Mouse (Mus musculus) limb, embryonic 15.5 days (tissue): ENCODE measurements around the gene Kcnh8. TPM values are rescaled to one million over a fixed set of nuclear protein-coding genes. Genes with fewer than 3 reads are reported as not detected.

Source experiments
- ATAC-seq: fragments of 200-750 bp; cut with Nextera tagmentation; 2 replicates; pipeline ENCODE4 v1.8.0; 2017; ENCODE audit warnings: low read depth, moderate TSS enrichment; ENCODE audit not compliant: insufficient number of reproducible peaks, low FRiP score, low TSS enrichment
- H3K27ac ChIP-seq: fragments of 300-500 bp; sonication (generic); 2 replicates; pipeline ENCODE4 v1.5.1; 2015; ENCODE audit warnings: moderate library complexity, mild to moderate bottlenecking, inconsistent platforms
- H3K27me3 ChIP-seq: fragments of 300-500 bp; sonication (generic); 2 replicates; pipeline ENCODE4 v1.6.1; 2015; ENCODE audit warnings: inconsistent platforms
- H3K36me3 ChIP-seq: fragments of 300-500 bp; sonication (generic); 2 replicates; pipeline ENCODE4 v1.6.1; 2015; ENCODE audit warnings: inconsistent platforms
- H3K4me1 ChIP-seq: fragments of 300-500 bp; sonication (generic); 2 replicates; pipeline ENCODE4 v1.6.1; 2015; ENCODE audit warnings: inconsistent platforms
- H3K4me2 ChIP-seq: fragments of 300-500 bp; sonication (generic); 2 replicates; pipeline ENCODE4 v1.6.1; 2015; ENCODE audit warnings: mild to moderate bottlenecking, inconsistent platforms
- H3K4me3 ChIP-seq: fragments of 300-500 bp; sonication (generic); 2 replicates; pipeline ENCODE4 v1.5.1; 2015; ENCODE audit warnings: mild to moderate bottlenecking, inconsistent platforms
- H3K9ac ChIP-seq: fragments of 300-500 bp; sonication (generic); 2 replicates; pipeline ENCODE4 v1.6.1; 2015; ENCODE audit warnings: inconsistent platforms
- H3K9me3 ChIP-seq: fragments of 300-500 bp; sonication (generic); 2 replicates; pipeline ENCODE4 v1.6.1; 2016; ENCODE audit warnings: inconsistent platforms
- WGBS: fragments of 180-500 bp; shearing (Covaris S2); methylation state at CpG from one replicate; pipeline ENCODE4 v1.1.7; 2015; 5-methylcytosine and 5-hydroxymethylcytosine counted together
- polyA plus RNA-seq: library from polyadenylated mRNA; unstranded; fragments of >200 nt; fragmentation: Nextera tagmentation; extraction: Ambion mirVana; gene quantifications from 2 replicates; pipeline ENCODE4 v1.2.1, GENCODE M21; 2015

The Kcnh8 gene
- polyA plus RNA-seq, 1 experiment from 2014 or later: not detected

GRCm38 (mm10) chr17:52878964-52879363 is 276.5 kb downstream of the Kcnh8 start:
- 50% methylated on average over 1 of the region's 1 CpGs for WGBS
- no peak for ATAC-seq
- no peak overlapping the region for H3K27ac ChIP-seq

GRCm38 (mm10) chr17:52880051-52880450 is 277.5 kb downstream of the Kcnh8 start:
- Histone ChIP-seq H3K9me3 (no peaks in the 10 kb centered on the region), H3K27ac (no peak overlapping the region), H3K4me3 (no peak overlapping the region), H3K4me1 (no peaks in the 10 kb centered on the region), H3K4me2 (no peak overlapping the region), H3K36me3 (no peaks in the 10 kb centered on the region), H3K9ac (no peak overlapping the region), H3K27me3 (no peaks in the 10 kb centered on the region)
- no peak for ATAC-seq
- WGBS: 71% methylated on average over 2 of the region's 2 CpGs

More at GRCm38 (mm10) chr17:52878964-52879363, 276.5 kb downstream of the Kcnh8 start:
- Histone ChIP-seq H3K4me1 (no peaks in the 10 kb centered on the region), H3K9me3 (no peaks in the 10 kb centered on the region), H3K27me3 (no peaks in the 10 kb centered on the region), H3K9ac (no peak overlapping the region), H3K4me2 (no peak overlapping the region), H3K4me3 (no peak overlapping the region), H3K36me3 (no peaks in the 10 kb centered on the region)

- no peaks in the 10 kb centered on the region for H3K36me3 ChIP-seq
- no peak overlapping the region for H3K4me3 ChIP-seq
- 78% methylated on average over 1 of the region's 1 CpGs for WGBS
- H3K27me3 ChIP-seq: no peaks in the 10 kb centered on the region
- no peak overlapping the region for H3K27ac ChIP-seq
- no peaks in the 10 kb centered on the region for H3K4me1 ChIP-seq
- H3K4me2 ChIP-seq: no peak overlapping the region
- ATAC-seq: no peak
- no peak overlapping the region for H3K9ac ChIP-seq
- no peaks in the 10 kb centered on the region for H3K9me3 ChIP-seq
Observed at GRCm38 (mm10) chr17:52885210-52885609, 282.7 kb downstream of the Kcnh8 start.

- Histone ChIP-seq H3K9me3 (no peaks in the 10 kb centered on the region), H3K4me3 (no peak overlapping the region), H3K4me1 (no peaks in the 10 kb centered on the region), H3K4me2 (no peak overlapping the region), H3K9ac (no peak overlapping the region), H3K27me3 (no peaks in the 10 kb centered on the region), H3K36me3 (no peaks in the 10 kb centered on the region), H3K27ac (no peak overlapping the region)
- WGBS: 57% methylated on average over 3 of the region's 3 CpGs
- no peak for ATAC-seq
Observed at GRCm38 (mm10) chr17:52920519-52921106, 318.1 kb downstream of the Kcnh8 start.

GRCm38 (mm10) chr17:52943966-52944365 is 341.5 kb downstream of the Kcnh8 start:
- H3K4me1 ChIP-seq: no peaks in the 10 kb centered on the region
- no peak for ATAC-seq
- H3K4me2 ChIP-seq: no peak overlapping the region
- no peaks in the 10 kb centered on the region for H3K36me3 ChIP-seq
- no peak overlapping the region for H3K4me3 ChIP-seq
- no peak overlapping the region for H3K27ac ChIP-seq
- no peak overlapping the region for H3K9ac ChIP-seq
- H3K27me3 ChIP-seq: no peaks in the 10 kb centered on the region
- H3K9me3 ChIP-seq: no peaks in the 10 kb centered on the region

GRCm38 (mm10) chr17:52972735-52973134 is 370.2 kb downstream of the Kcnh8 start:
- H3K4me3 ChIP-seq: no peak overlapping the region
- H3K4me1 ChIP-seq: no peaks in the 10 kb centered on the region
- no peaks in the 10 kb centered on the region for H3K9me3 ChIP-seq
- no peak for ATAC-seq
- H3K9ac ChIP-seq: no peak overlapping the region
- WGBS: 60% methylated on average over 1 of the region's 1 CpGs
- no peaks in the 10 kb centered on the region for H3K36me3 ChIP-seq
- no peak overlapping the region for H3K4me2 ChIP-seq
- no peaks in the 10 kb centered on the region for H3K27me3 ChIP-seq
- no peak overlapping the region for H3K27ac ChIP-seq

GRCm38 (mm10) chr17:52980958-52981357 is 378.4 kb downstream of the Kcnh8 start:
- H3K27me3 ChIP-seq: no peaks in the 10 kb centered on the region
- no peak overlapping the region for H3K4me3 ChIP-seq
- ATAC-seq: no peak
- no peak overlapping the region for H3K4me2 ChIP-seq
- H3K9ac ChIP-seq: no peak overlapping the region
- H3K4me1 ChIP-seq: no peaks in the 10 kb centered on the region
- no peak overlapping the region for H3K27ac ChIP-seq
- H3K9me3 ChIP-seq: no peaks in the 10 kb centered on the region
- H3K36me3 ChIP-seq: no peaks in the 10 kb centered on the region
- WGBS: 80% methylated on average over 4 of the region's 4 CpGs
